Mouse (Mus musculus) C2C12 (cell line): Measurements from ENCODE around the gene Cd84. TPM values are rescaled to one million over a fixed set of nuclear protein-coding genes. Genes with fewer than 3 reads are reported as not detected.

Source experiments
- H3K27me3 ChIP-seq: one replicate; pipeline ENCODE4 v1.6.1; 2011; ENCODE audit not compliant: control insufficient read depth, insufficient read depth, insufficient read length
- H3K36me3 ChIP-seq: one replicate; pipeline ENCODE4 v1.6.1; 2011; ENCODE audit not compliant: control insufficient read depth, insufficient read depth
- H3K4me3 ChIP-seq: one replicate; pipeline ENCODE4 v1.5.1; 2011; ENCODE audit warnings: mild to moderate bottlenecking, control low read depth; ENCODE audit not compliant: poor library complexity, insufficient read depth, severe bottlenecking
- H3K79me2 ChIP-seq: one replicate; pipeline ENCODE4 v1.6.1; 2011; ENCODE audit not compliant: control insufficient read depth, insufficient read depth
- H3K79me3 ChIP-seq: one replicate; pipeline ENCODE4 v1.6.1; 2011; ENCODE audit warnings: low read depth, control low read depth
- H3ac ChIP-seq: one replicate; pipeline ENCODE3; 2011; ENCODE audit warnings: low read depth; ENCODE audit not compliant: control insufficient read depth, insufficient read length
- CEBPB ChIP-seq: IDR thresholded peaks from one replicate; pipeline ENCODE4 v1.6.1; 2011; ENCODE audit warnings: low read depth, mild to moderate bottlenecking, control low read depth, moderate library complexity
- CTCF ChIP-seq: IDR thresholded peaks from one replicate; pipeline ENCODE4 v1.5.1; 2011; ENCODE audit not compliant: control insufficient read depth, insufficient read depth, insufficient read length
- FOSL1 ChIP-seq: IDR thresholded peaks from one replicate; pipeline ENCODE4 v1.8.0; 2011; ENCODE audit warnings: mild to moderate bottlenecking, low read length; ENCODE audit not compliant: poor library complexity, insufficient read depth, severe bottlenecking
- MAX ChIP-seq: IDR thresholded peaks from one replicate; pipeline ENCODE4 v1.6.1; 2011; ENCODE audit warnings: mild to moderate bottlenecking, control low read depth
- MYOD1 ChIP-seq: IDR thresholded peaks from one replicate; pipeline ENCODE4 v1.6.1; 2011; ENCODE audit warnings: low read depth; ENCODE audit not compliant: control insufficient read depth, insufficient read length
- MYOG ChIP-seq: IDR thresholded peaks from one replicate; pipeline ENCODE4 v1.6.1; 2011; ENCODE audit not compliant: control insufficient read depth, insufficient read length; ENCODE audit errors: extremely low read depth
- USF1 ChIP-seq: IDR thresholded peaks from one replicate; pipeline ENCODE4 v1.6.1; 2011; ENCODE audit warnings: low read depth, mild to moderate bottlenecking, control low read depth, moderate library complexity
- polyA plus RNA-seq: library from polyadenylated mRNA; unstranded; fragments of >200 nt; fragmentation: generic; extraction: Trizol; gene quantifications from one replicate; pipeline ENCODE4 v1.2.1, GENCODE M21; 2012; ENCODE audit warnings: missing spikeins

The Cd84 gene
- polyA plus RNA-seq, 1 experiment, result not detected

DNA sequence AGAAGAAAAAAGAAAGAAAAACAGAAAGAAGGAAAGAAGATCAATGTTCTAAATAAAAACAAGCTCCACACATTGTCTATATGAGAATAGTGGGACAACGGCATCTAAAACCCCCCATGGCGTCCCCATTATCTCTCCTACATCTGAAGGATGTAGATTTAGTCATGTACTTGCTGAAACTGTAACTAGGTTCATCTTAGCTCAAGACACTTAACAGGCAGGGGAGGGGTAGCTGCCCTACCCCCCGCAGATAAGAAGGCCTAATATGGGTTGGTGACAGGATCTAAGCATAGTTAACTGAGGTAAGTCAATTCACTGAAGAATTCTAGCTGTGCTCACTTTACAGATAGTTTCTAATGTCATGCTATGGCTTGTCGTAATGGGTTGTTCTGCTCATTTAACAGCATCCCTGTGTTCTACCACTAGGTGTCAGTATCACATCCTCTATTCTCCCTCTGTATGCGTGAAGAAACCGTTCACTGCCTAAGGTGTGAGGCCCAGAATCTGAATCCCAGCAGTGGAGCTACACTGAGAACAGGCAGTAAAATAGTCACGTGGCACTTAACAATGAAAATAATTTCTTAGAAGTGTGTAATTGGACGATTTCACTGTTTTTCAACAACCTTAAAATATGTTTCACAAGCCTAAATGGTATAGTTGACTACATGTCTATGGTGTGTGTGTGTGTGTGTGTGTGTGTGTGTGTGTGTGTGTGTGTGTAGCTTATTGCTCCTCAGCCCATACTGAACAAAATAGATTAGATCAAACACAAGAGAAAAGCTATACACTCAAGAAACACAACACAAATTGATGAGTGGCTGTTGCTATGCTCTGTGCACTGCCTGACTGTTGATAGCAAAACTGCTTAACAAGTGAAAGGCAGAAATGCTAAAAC lies 23.7 kb upstream of the Cd84 start:
- Histone ChIP-seq H3ac (no peak overlapping the region), H3K79me2 (no peaks in the 10 kb centered on the region), H3K4me3 (no peak overlapping the region), H3K27me3 (no peaks in the 10 kb centered on the region), H3K79me3 (no peaks in the 10 kb centered on the region), H3K36me3 (no peaks in the 10 kb centered on the region)
- TF ChIP-seq MYOD1 (no peak), CTCF (no peak), MYOG (no peak), USF1 (no peak), MAX (no peak), FOSL1 (no peak), CEBPB (no peak)

- Histone ChIP-seq H3K4me3 (no peak overlapping the region), H3K79me3 (no peaks in the 10 kb centered on the region), H3K79me2 (no peaks in the 10 kb centered on the region), H3ac (no peak overlapping the region), H3K36me3 (no peaks in the 10 kb centered on the region), H3K27me3 (no peaks in the 10 kb centered on the region)
- TF ChIP-seq USF1 (no peak), CTCF (no peak), FOSL1 (no peak), MAX (no peak)
Observed at GRCm38 (mm10) chr1:171816991-171817390, 22.5 kb upstream of the Cd84 start.

GRCm38 (mm10) chr1:171821331-171821730 lies 18.2 kb upstream of the Cd84 start:
- Histone ChIP-seq H3ac (no peak overlapping the region), H3K36me3 (no peaks in the 10 kb centered on the region), H3K27me3 (no peaks in the 10 kb centered on the region), H3K79me3 (no peaks in the 10 kb centered on the region), H3K79me2 (no peaks in the 10 kb centered on the region), H3K4me3 (no peak overlapping the region)
- no peak for TF ChIP-seq MAX
- TF ChIP-seq CTCF, result no peak
- TF ChIP-seq MYOD1, result no peak
- no peak for TF ChIP-seq MYOG
- TF ChIP-seq CEBPB, result no peak
- TF ChIP-seq FOSL1, result no peak
- TF ChIP-seq USF1, result no peak

DNA sequence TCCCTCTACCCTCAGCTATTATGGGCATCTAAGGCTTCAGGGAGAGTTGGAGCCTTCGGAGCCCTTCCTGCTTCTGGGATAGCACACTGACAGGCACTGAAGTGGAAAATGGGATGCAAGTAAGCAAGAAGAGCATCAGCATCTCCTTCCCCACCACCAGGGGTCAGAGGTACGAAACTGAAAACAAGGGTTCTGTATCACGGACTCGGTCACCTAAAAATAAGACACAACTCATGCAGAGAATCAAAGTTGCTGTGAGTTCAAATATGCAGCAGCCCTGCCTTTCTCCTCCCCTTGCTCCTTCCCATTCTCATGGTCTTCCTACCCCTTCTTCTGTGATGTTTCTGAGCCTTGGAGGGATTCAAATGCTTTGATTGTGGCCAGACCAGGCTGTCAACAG lies 14.0 kb upstream of the Cd84 start:
- H3K79me2 ChIP-seq, result no peaks in the 10 kb centered on the region
- no peak overlapping the region for H3K4me3 ChIP-seq
- TF ChIP-seq MAX (no peak), MYOD1 (no peak), CEBPB (no peak), FOSL1 (no peak), CTCF (no peak), USF1 (no peak), MYOG (no peak)
- no peak overlapping the region for H3ac ChIP-seq
- H3K36me3 ChIP-seq, result no peaks in the 10 kb centered on the region
- H3K27me3 ChIP-seq, result no peaks in the 10 kb centered on the region
- no peaks in the 10 kb centered on the region for H3K79me3 ChIP-seq

DNA sequence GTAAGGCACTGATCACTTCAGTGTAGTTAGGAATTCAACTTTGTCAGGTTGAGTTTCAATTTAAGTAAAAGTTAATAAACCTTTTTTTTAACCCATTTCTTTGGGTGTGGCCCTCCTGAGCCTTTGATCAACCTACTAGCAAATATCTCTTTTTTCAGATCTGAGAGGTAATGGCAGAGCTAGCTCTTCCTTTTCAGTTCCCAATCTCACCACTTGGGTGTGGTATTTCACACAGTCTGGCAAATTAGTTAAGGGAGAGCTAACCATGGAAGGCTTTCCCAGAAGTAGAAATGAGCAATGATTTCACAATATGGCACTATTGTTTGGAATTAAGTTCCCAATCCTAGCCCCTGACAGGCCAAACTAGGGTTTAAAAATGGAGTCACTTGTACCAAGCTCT lies 13.3 kb upstream of the Cd84 start:
- TF ChIP-seq MYOG (no peak), CEBPB (no peak), MYOD1 (no peak), CTCF (no peak), USF1 (no peak), MAX (no peak), FOSL1 (no peak)
- H3K27me3 ChIP-seq, result no peaks in the 10 kb centered on the region
- no peaks in the 10 kb centered on the region for H3K79me2 ChIP-seq
- H3K4me3 ChIP-seq, result no peak overlapping the region
- H3K36me3 ChIP-seq, result no peaks in the 10 kb centered on the region
- H3ac ChIP-seq, result no peak overlapping the region
- no peaks in the 10 kb centered on the region for H3K79me3 ChIP-seq

GRCm38 (mm10) chr1:171827674-171828073 lies 11.8 kb upstream of the Cd84 start:
- no peaks in the 10 kb centered on the region for H3K36me3 ChIP-seq
- H3K27me3 ChIP-seq, result no peaks in the 10 kb centered on the region
- no peak for TF ChIP-seq MYOG
- TF ChIP-seq CTCF, result no peak
- TF ChIP-seq MAX, result no peak
- no peak for TF ChIP-seq USF1
- TF ChIP-seq FOSL1, result no peak
- no peak overlapping the region for H3K4me3 ChIP-seq
- H3K79me2 ChIP-seq, result no peaks in the 10 kb centered on the region
- H3K79me3 ChIP-seq, result no peaks in the 10 kb centered on the region
- no peak overlapping the region for H3ac ChIP-seq
